Mouse (Mus musculus) E14TG2a.4 (cell line): ENCODE measurements at regions not wholly inside any gene's neighbourhood (a gene's known extent, or its start where the extent isn't known, plus 50 kb on each side); places are given as distances from the start of the nearest gene placed in this dataset.

Experiments used
- CTCF ChIP-seq: conservative IDR thresholded peaks from 2 replicates; pipeline ENCODE4 v1.5.1; 2014; ENCODE audit warnings: low read length
- NANOG ChIP-seq: IDR thresholded peaks from 2 replicates; pipeline ENCODE4 v1.6.1; 2014; ENCODE audit warnings: borderline replicate concordance, low read length, mixed read lengths
- POU5F1 ChIP-seq: IDR thresholded peaks from 2 replicates; pipeline ENCODE4 v1.6.1; 2014; ENCODE audit warnings: low read length, borderline replicate concordance

DNA sequence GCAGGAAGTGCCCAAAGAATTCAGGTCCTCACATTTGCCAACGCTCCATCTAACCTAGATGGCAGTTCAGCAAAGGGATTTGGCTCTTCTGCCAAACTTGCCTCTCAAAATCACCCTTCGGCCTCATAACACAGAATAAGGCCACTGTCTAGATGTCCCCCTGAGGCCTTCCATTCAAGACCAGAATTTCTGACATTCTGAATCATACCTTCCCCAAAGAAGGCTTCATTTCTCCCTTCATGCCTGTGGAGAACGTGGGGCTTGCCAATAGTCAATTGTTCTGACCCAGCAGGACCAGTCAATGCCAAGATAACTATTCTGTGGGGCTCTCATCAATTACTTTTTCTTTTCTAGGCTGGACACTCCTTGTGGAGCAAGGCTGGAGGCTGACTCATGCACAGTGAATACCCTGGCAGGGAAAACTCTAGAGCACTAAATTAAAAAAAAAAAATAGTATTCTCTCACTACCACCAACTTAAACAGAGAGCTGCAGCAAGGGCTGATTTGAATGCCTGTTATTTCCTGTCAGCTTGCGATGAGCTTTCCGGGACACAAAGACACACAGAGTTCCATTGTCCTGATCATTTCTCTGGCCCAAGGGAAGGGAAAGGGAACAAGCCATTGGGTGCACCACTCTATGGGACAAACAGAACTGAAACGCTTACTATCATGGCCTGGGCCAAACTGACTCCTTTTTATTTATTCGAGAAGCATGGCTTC, 56.9 kb upstream of the Adrb1 start:
- TF ChIP-seq CTCF (no peak), POU5F1 (no peak), NANOG (no peak)
